In the genomic region with DNA sequence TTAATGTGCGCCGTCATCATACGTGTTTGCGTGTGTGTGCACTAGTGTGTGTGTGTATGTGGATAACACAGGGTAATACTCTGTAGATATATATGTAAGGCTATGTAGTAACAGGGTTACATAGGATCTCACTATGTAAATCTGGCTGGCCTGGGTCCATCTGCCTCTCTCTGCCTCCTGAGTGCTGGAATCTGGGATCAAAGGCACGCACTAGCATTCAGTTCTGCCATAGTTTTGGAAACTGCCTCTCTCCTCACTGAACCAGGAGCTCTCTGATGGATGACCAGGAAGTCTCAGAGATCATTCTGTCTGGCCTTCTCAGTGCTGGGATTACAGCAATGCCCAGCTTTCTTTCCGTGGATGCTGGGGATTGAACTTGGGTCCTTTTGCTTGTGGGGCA, we compare ENCODE assay signal across 14 mouse cellular contexts. TPM values are rescaled to one million over a fixed set of nuclear protein-coding genes. Genes with fewer than 3 reads are reported as not detected.
A peak's percentile ranks its signal among the peaks of the same experiment; 100 is the strongest.
DNase-seq lines count a peak whose midpoint lies in the region; ATAC-seq and TF ChIP-seq lines count a peak whose summit lies in the region.
"Had no signal": no experiment of that assay in that cellular context is flagged by ENCODE, and none has a peak within 500 bp of the region (broad histone marks: within the 10 kb centered on the region; RNA-seq: fewer than 3 reads in every experiment).

No protein-coding gene starts in this region.

- H3K36me3 ChIP-seq in forebrain, embryonic 12.5 days (replicated peaks) = no peaks in the 10 kb centered on the region
- no peaks in the 10 kb centered on the region for H3K36me3 ChIP-seq in forebrain, embryonic 14.5 days (ENCODE audit: control insufficient read depth, insufficient read depth, low read length)
- no peaks in the 10 kb centered on the region for H3K36me3 ChIP-seq in intestine, embryonic 14.5 days (ENCODE audit: control insufficient read depth, insufficient read depth, low read length)
- no peaks in the 10 kb centered on the region for H3K36me3 ChIP-seq in intestine, embryonic 15.5 days
- no peaks in the 10 kb centered on the region for H3K36me3 ChIP-seq in ES-Bruce4 (ENCODE audit: control insufficient read depth, insufficient read depth, low read length, poor library complexity, severe bottlenecking)
- H3K36me3 ChIP-seq in limb, embryonic 10.5 days = no peaks in the 10 kb centered on the region
- H3K36me3 ChIP-seq in midbrain, embryonic 10.5 days = no peaks in the 10 kb centered on the region
- H3K36me3 ChIP-seq: forebrain, embryonic 15.5 days; G1E; hindbrain, embryonic 10.5 days had no signal

- WGBS in forebrain, embryonic 12.5 days = 84% methylated on average over 6 of the region's 6 CpGs
- WGBS in forebrain, embryonic 14.5 days = 81% methylated on average over 6 of the region's 6 CpGs
- 65% methylated on average over 6 of the region's 6 CpGs for WGBS in intestine, embryonic 14.5 days
- 76% methylated on average over 6 of the region's 6 CpGs for whole genome bisulfite sequencing in intestine, embryonic 15.5 days
- 63% methylated on average over 6 of the region's 6 CpGs for WGBS in limb, embryonic 10.5 days
- 73% methylated on average over 6 of the region's 6 CpGs for WGBS in midbrain, embryonic 10.5 days

- H3K4me2 ChIP-seq in forebrain, embryonic 12.5 days = 0 out of 2 replicates have a peak overlapping the region, but pooled peaks have one; percentile 13
- no peak overlapping the region for H3K4me2 ChIP-seq in forebrain, embryonic 14.5 days (ENCODE audit: low read length)
- H3K4me2 ChIP-seq in intestine, embryonic 14.5 days (ENCODE audit: low read length) = no peak overlapping the region
- no peak overlapping the region for H3K4me2 ChIP-seq in intestine, embryonic 15.5 days (replicated peaks)

- no peak for TF ChIP-seq CTCF in ES-Bruce4 (IDR thresholded peaks at IDR 0.05; ENCODE audit: low read depth, low read length)

- no peak for TF ChIP-seq POLR2A in ES-Bruce4 (IDR thresholded peaks at IDR 0.05; ENCODE audit: insufficient read depth, low read length)

- no peak overlapping the region for H3K4me3 ChIP-seq in forebrain, embryonic 12.5 days (replicated peaks)
- H3K4me3 ChIP-seq in forebrain, embryonic 14.5 days (ENCODE audit: low read depth, low read length) = no peak overlapping the region
- H3K4me3 ChIP-seq in intestine, embryonic 14.5 days (ENCODE audit: low read depth, low read length) = no peak overlapping the region
- H3K4me3 ChIP-seq in intestine, embryonic 15.5 days (replicated peaks) = no peak overlapping the region
- H3K4me3 ChIP-seq in ES-Bruce4 (ENCODE audit: low read depth, low read length) = no peak overlapping the region
- H3K4me3 ChIP-seq in limb, embryonic 10.5 days = no peak overlapping the region
- no peak overlapping the region for H3K4me3 ChIP-seq in midbrain, embryonic 10.5 days
- H3K4me3 ChIP-seq: forebrain, embryonic 15.5 days; hindbrain, embryonic 10.5 days had no signal

- H3K9ac ChIP-seq in forebrain, embryonic 12.5 days = no peak overlapping the region
- H3K9ac ChIP-seq in forebrain, embryonic 14.5 days (ENCODE audit: low read length) = no peak overlapping the region
- H3K9ac ChIP-seq in intestine, embryonic 14.5 days (ENCODE audit: low read length) = no peak overlapping the region
- H3K9ac ChIP-seq in intestine, embryonic 15.5 days = no peak overlapping the region
- H3K9ac ChIP-seq in ES-Bruce4 (ENCODE audit: low read depth, poor library complexity, severe bottlenecking) = peak overlapping the region; percentile 31; the same call in 1 of the 2 replicates
- H3K9ac ChIP-seq: forebrain, embryonic 15.5 days had no signal

- H3K27me3 ChIP-seq in forebrain, embryonic 12.5 days = peaks cover 56% of the 10 kb centered on the region
- no peaks in the 10 kb centered on the region; the same call in 1 of the 2 replicates for H3K27me3 ChIP-seq in forebrain, embryonic 14.5 days (replicated peaks; ENCODE audit: control insufficient read depth, insufficient read depth, low read length)
- no peaks in the 10 kb centered on the region for H3K27me3 ChIP-seq in intestine, embryonic 14.5 days (replicated peaks; ENCODE audit: control insufficient read depth, insufficient read depth, low read length)
- H3K27me3 ChIP-seq in intestine, embryonic 15.5 days (replicated peaks) = no peaks in the 10 kb centered on the region
- H3K27me3 ChIP-seq in ES-Bruce4 (ENCODE audit: control insufficient read depth, insufficient read depth, low read length, poor library complexity, severe bottlenecking) = no peaks in the 10 kb centered on the region
- 0 out of 2 replicates have a peak, but pooled peaks cover 3% of the 10 kb centered on the region for H3K27me3 ChIP-seq in limb, embryonic 10.5 days (ENCODE audit: low read depth, poor library complexity, severe bottlenecking)
- H3K27me3 ChIP-seq in midbrain, embryonic 10.5 days (ENCODE audit: low read depth, poor library complexity, severe bottlenecking) = peaks cover 91% of the 10 kb centered on the region
- H3K27me3 ChIP-seq: forebrain, embryonic 15.5 days had no signal

- no peak for TF ChIP-seq EP300 in ES-Bruce4 (IDR thresholded peaks at IDR 0.05; ENCODE audit: insufficient read depth, low read depth, low read length)

- ATAC-seq in forebrain, embryonic 12.5 days (ENCODE audit: low FRiP score) = no peak
- no peak for ATAC-seq in forebrain, embryonic 14.5 days
- ATAC-seq in intestine, embryonic 14.5 days (replicated peaks; ENCODE audit: low FRiP score, low TSS enrichment, low read depth) = no peak
- ATAC-seq in intestine, embryonic 15.5 days = no peak

- no peaks in the 10 kb centered on the region for H3K9me3 ChIP-seq in forebrain, embryonic 12.5 days
- H3K9me3 ChIP-seq in forebrain, embryonic 14.5 days (replicated peaks; ENCODE audit: control insufficient read depth, low read length) = no peaks in the 10 kb centered on the region
- H3K9me3 ChIP-seq in intestine, embryonic 14.5 days (ENCODE audit: control insufficient read depth, low read length) = no peaks in the 10 kb centered on the region
- H3K9me3 ChIP-seq in intestine, embryonic 15.5 days = no peaks in the 10 kb centered on the region
- no peaks in the 10 kb centered on the region for H3K9me3 ChIP-seq in ES-Bruce4 (replicated peaks; ENCODE audit: control insufficient read depth, insufficient read depth, low read length, poor library complexity, severe bottlenecking)
- no peaks in the 10 kb centered on the region for H3K9me3 ChIP-seq in limb, embryonic 10.5 days (replicated peaks)
- H3K9me3 ChIP-seq in midbrain, embryonic 10.5 days (replicated peaks) = no peaks in the 10 kb centered on the region
- H3K9me3 ChIP-seq: forebrain, embryonic 15.5 days; G1E; hindbrain, embryonic 10.5 days had no signal

- DNase-seq in forebrain, embryonic 14.5 days (ENCODE audit: low spot score) = no peak
- no peak for DNase-seq in intestine, embryonic 14.5 days (ENCODE audit: low spot score)
- DNase-seq in limb, embryonic 10.5 days (ENCODE audit: low spot score) = no peak
- no peak for DNase-seq in midbrain, embryonic 10.5 days (ENCODE audit: low spot score)
- no peak for DNase-seq in spleen, adult 18-20 months
- DNase-seq: cerebellum, adult 2 months; gastrocnemius, postnatal 25 days; thymus, adult 18-20 months had no signal

- no peak overlapping the region for H3K27ac ChIP-seq in forebrain, embryonic 12.5 days
- H3K27ac ChIP-seq in forebrain, embryonic 14.5 days (ENCODE audit: low read depth, low read length) = no peak overlapping the region
- peak overlapping the region; percentile 17 for H3K27ac ChIP-seq in intestine, embryonic 14.5 days (ENCODE audit: low read depth)
- H3K27ac ChIP-seq in intestine, embryonic 15.5 days = no peak overlapping the region
- H3K27ac ChIP-seq in ES-Bruce4 (ENCODE audit: insufficient read depth, low read length) = peak overlapping the region; percentile 57
- peak overlapping the region; percentile 84 for H3K27ac ChIP-seq in limb, embryonic 10.5 days
- no peak overlapping the region for H3K27ac ChIP-seq in midbrain, embryonic 10.5 days (replicated peaks)
- H3K27ac ChIP-seq: hindbrain, embryonic 10.5 days had no signal

- H3K4me1 ChIP-seq in forebrain, embryonic 12.5 days = peaks cover 44% of the 10 kb centered on the region
- peaks cover 22% of the 10 kb centered on the region for H3K4me1 ChIP-seq in forebrain, embryonic 14.5 days (ENCODE audit: control insufficient read depth, insufficient read depth, low read length)
- H3K4me1 ChIP-seq in intestine, embryonic 14.5 days (replicated peaks; ENCODE audit: control insufficient read depth, insufficient read depth, low read length) = peaks cover 37% of the 10 kb centered on the region
- H3K4me1 ChIP-seq in intestine, embryonic 15.5 days (replicated peaks) = peaks cover 30% of the 10 kb centered on the region
- H3K4me1 ChIP-seq in ES-Bruce4 (ENCODE audit: control insufficient read depth, insufficient read depth, low read length) = peaks cover 16% of the 10 kb centered on the region
- H3K4me1 ChIP-seq in limb, embryonic 10.5 days = peaks cover 79% of the 10 kb centered on the region
- H3K4me1 ChIP-seq in midbrain, embryonic 10.5 days = peaks cover 61% of the 10 kb centered on the region

RNA-seq across cellular contexts. Expression of gene Med13l, which starts 44.4 kb away (rescaled TPM):
- polyA plus RNA-seq in forebrain, embryonic 12.5 days (2016; fragmentation: Nextera tagmentation; extraction: Ambion mirVana) = 17.7 and 19.1 TPM in 2 replicates
- 14.6 and 18.9 TPM in 2 replicates for polyA plus RNA-seq in forebrain, embryonic 14.5 days (2014; fragmentation: Nextera tagmentation; extraction: Ambion mirVana)
- 14.4 and 14.9 TPM in 2 replicates for polyA plus RNA-seq in intestine, embryonic 14.5 days (2014; fragmentation: Nextera tagmentation; extraction: Ambion mirVana)
- polyA plus RNA-seq in intestine, embryonic 15.5 days (2015; fragmentation: Nextera tagmentation; extraction: Ambion mirVana) = 9.7 and 10.0 TPM in 2 replicates
- 43.9 and 46.0 TPM in 2 replicates for polyA plus RNA-seq in ES-Bruce4 (2011; ENCODE audit: insufficient read depth, insufficient read length, low read depth, missing spikeins)
- 11.1 and 13.9 TPM in 2 replicates for polyA plus RNA-seq in limb, embryonic 10.5 days (2016; fragmentation: Nextera tagmentation; extraction: Ambion mirVana)
- 9.9 TPM in 2 replicates for polyA plus RNA-seq in midbrain, embryonic 10.5 days (2016; fragmentation: Nextera tagmentation; extraction: Ambion mirVana)

Comparison
In these comparisons a context has a peak if more than half of its experiments do, and no peak if none do; other contexts are left out.
1. H3K27ac ChIP-seq: peak in intestine, embryonic 14.5 days (single experiment), ES-Bruce4 (single experiment) and limb, embryonic 10.5 days (single experiment); none in forebrain, embryonic 12.5 days (single experiment), forebrain, embryonic 14.5 days (single experiment), intestine, embryonic 15.5 days (single experiment) and midbrain, embryonic 10.5 days (single experiment).